Mouse (Mus musculus): ENCODE measurements around the gene Rbm31y.
"Not testable (repeated sequence)": the region's sequence is repeated elsewhere in the genome, so short reads cannot be mapped to it uniquely, and the experiment has no call there.

The Rbm31y gene

DNA sequence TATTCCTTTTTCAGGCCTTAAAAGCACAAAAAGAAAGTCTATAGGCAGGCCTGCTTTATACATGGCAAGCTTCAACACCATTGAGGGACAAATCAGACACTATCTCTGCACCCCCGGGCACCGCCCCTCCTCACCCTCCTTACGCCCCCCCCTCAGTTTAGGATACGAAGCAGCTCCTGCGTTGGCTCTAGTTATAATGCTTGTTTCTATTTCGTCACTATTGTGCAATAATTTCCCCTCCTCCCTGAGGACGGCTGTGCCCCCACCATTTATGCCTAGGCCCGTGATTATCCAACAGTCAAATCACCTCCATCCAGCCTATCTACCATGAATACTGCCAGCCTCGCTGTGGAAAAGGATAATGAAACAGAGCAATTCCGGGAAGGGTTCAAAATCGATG is at the start of gene Rbm31y:
Gene Rbm31y, plus strand, starts transcription at position 301 of the 400 bp plus-strand sequence.
- DNase-seq = not testable (repeated sequence)

All from thymus, postnatal 14 days (tissue).